Mouse (Mus musculus): ENCODE results near the gene Tenm3. TPM values are rescaled to one million over a fixed set of nuclear protein-coding genes. Genes with fewer than 3 reads are reported as not detected.

Gene Tenm3
- polyA plus RNA-seq (2015; fragmentation: Nextera tagmentation; extraction: Ambion mirVana) = 4.7 and 5.6 TPM in 2 replicates

GRCm38 (mm10) chr8:48843931-48844285 lies at the start of gene Tenm3:
Tenm3 (minus strand) TSS chr8:48843951.
- H3K9me3 ChIP-seq (ENCODE audit: low read length) = no peaks in the 10 kb centered on the region
- DNase-seq (peak; percentile 60), ATAC-seq (peak; percentile 86)
- peaks cover 3% of the 10 kb centered on the region; the same call in 1 of the 2 replicates for H3K4me1 ChIP-seq (ENCODE audit: insufficient read depth)
- H3K36me3 ChIP-seq (replicated peaks; ENCODE audit: insufficient read depth, low read length) = no peaks in the 10 kb centered on the region
- H3K4me3 ChIP-seq (ENCODE audit: low read depth, low read length) = peak within 1 kb of the TSS; percentile 70
- TF ChIP-seq EP300 (IDR thresholded peaks at IDR 0.05; ENCODE audit: low read depth) = no peak
- TF ChIP-seq CTCF (IDR thresholded peaks at IDR 0.05; ENCODE audit: low read depth) = no peak
- H3K9ac ChIP-seq (replicated peaks) = peak within 1 kb of the TSS; percentile 65
- under 1% methylated on average over 19 of the region's 19 CpGs for WGBS (ENCODE audit: insufficient replicate concordance)
- H3K27ac ChIP-seq (ENCODE audit: low read depth) = peak within 1 kb of the TSS; percentile 76
- H3K27me3 ChIP-seq (ENCODE audit: insufficient read depth, low read length) = 0 out of 2 replicates have a peak, but pooled peaks cover 25% of the 10 kb centered on the region
- H3K4me2 ChIP-seq (ENCODE audit: low read depth, low read length) = peak within 1 kb of the TSS; percentile 74

GRCm38 (mm10) chr8:48890216-48890765 lies 46.5 kb upstream of the Tenm3 start:
- H3K4me2 ChIP-seq (ENCODE audit: low read depth, low read length) = no peak overlapping the region
- no peaks in the 10 kb centered on the region for H3K36me3 ChIP-seq (replicated peaks; ENCODE audit: insufficient read depth, low read length)
- DNase-seq = no peak
- no peak for TF ChIP-seq EP300 (IDR thresholded peaks at IDR 0.05; ENCODE audit: low read depth)
- TF ChIP-seq CTCF (IDR thresholded peaks at IDR 0.05; ENCODE audit: low read depth) = no peak
- no peak overlapping the region for H3K27ac ChIP-seq (ENCODE audit: low read depth)
- WGBS (ENCODE audit: insufficient replicate concordance) = 70% methylated on average over 7 of the region's 7 CpGs
- no peaks in the 10 kb centered on the region for H3K27me3 ChIP-seq (ENCODE audit: insufficient read depth, low read length)
- H3K4me1 ChIP-seq (ENCODE audit: insufficient read depth) = no peaks in the 10 kb centered on the region
- no peak overlapping the region for H3K4me3 ChIP-seq (ENCODE audit: low read depth, low read length)
- H3K9ac ChIP-seq (replicated peaks) = no peak overlapping the region
- no peak for ATAC-seq
- no peaks in the 10 kb centered on the region for H3K9me3 ChIP-seq (ENCODE audit: low read length)

- H3K27ac ChIP-seq (ENCODE audit: low read depth) = no peak overlapping the region
- no peaks in the 10 kb centered on the region for H3K27me3 ChIP-seq (ENCODE audit: insufficient read depth, low read length)
- H3K9ac ChIP-seq (replicated peaks) = no peak overlapping the region
- no peak overlapping the region for H3K4me3 ChIP-seq (ENCODE audit: low read depth, low read length)
- DNase-seq (no peak), ATAC-seq (no peak)
- 77% methylated on average over 4 of the region's 4 CpGs for WGBS (ENCODE audit: insufficient replicate concordance)
- H3K36me3 ChIP-seq (replicated peaks; ENCODE audit: insufficient read depth, low read length) = no peaks in the 10 kb centered on the region
- no peaks in the 10 kb centered on the region for H3K9me3 ChIP-seq (ENCODE audit: low read length)
- TF ChIP-seq CTCF (IDR thresholded peaks at IDR 0.05; ENCODE audit: low read depth) (no peak), EP300 (IDR thresholded peaks at IDR 0.05; ENCODE audit: low read depth) (no peak)
- H3K4me1 ChIP-seq (ENCODE audit: insufficient read depth) = no peaks in the 10 kb centered on the region
- H3K4me2 ChIP-seq (ENCODE audit: low read depth, low read length) = no peak overlapping the region
Observed at GRCm38 (mm10) chr8:48884270-48884669, 40.5 kb upstream of the Tenm3 start.

GRCm38 (mm10) chr8:48880585-48880984 lies 36.8 kb upstream of the Tenm3 start:
- TF ChIP-seq EP300 (IDR thresholded peaks at IDR 0.05; ENCODE audit: low read depth) = no peak
- TF ChIP-seq CTCF (IDR thresholded peaks at IDR 0.05; ENCODE audit: low read depth) = no peak
- Histone ChIP-seq H3K4me1 (ENCODE audit: insufficient read depth) (no peaks in the 10 kb centered on the region), H3K27ac (ENCODE audit: low read depth) (no peak overlapping the region), H3K9ac (replicated peaks) (no peak overlapping the region), H3K9me3 (ENCODE audit: low read length) (no peaks in the 10 kb centered on the region), H3K36me3 (replicated peaks; ENCODE audit: insufficient read depth, low read length) (no peaks in the 10 kb centered on the region), H3K4me3 (ENCODE audit: low read depth, low read length) (no peak overlapping the region), H3K27me3 (ENCODE audit: insufficient read depth, low read length) (no peaks in the 10 kb centered on the region), H3K4me2 (ENCODE audit: low read depth, low read length) (no peak overlapping the region)
- no peak for ATAC-seq
- DNase-seq = no peak
- 77% methylated on average over 5 of the region's 5 CpGs for WGBS (ENCODE audit: insufficient replicate concordance)

GRCm38 (mm10) chr8:48865972-48866371 lies 22.2 kb upstream of the Tenm3 start:
- Histone ChIP-seq H3K9me3 (ENCODE audit: low read length) (no peaks in the 10 kb centered on the region), H3K4me2 (ENCODE audit: low read depth, low read length) (0 out of 2 replicates have a peak overlapping the region, but pooled peaks have one; percentile 18), H3K4me1 (ENCODE audit: insufficient read depth) (no peaks in the 10 kb centered on the region), H3K27ac (ENCODE audit: low read depth) (peak overlapping the region; percentile 60; the same call in 1 of the 2 replicates), H3K27me3 (ENCODE audit: insufficient read depth, low read length) (no peaks in the 10 kb centered on the region), H3K36me3 (replicated peaks; ENCODE audit: insufficient read depth, low read length) (no peaks in the 10 kb centered on the region), H3K4me3 (ENCODE audit: low read depth, low read length) (no peak overlapping the region), H3K9ac (replicated peaks) (no peak overlapping the region)
- WGBS (ENCODE audit: insufficient replicate concordance) = 64% methylated on average over 5 of the region's 5 CpGs
- TF ChIP-seq EP300 (IDR thresholded peaks at IDR 0.05; ENCODE audit: low read depth) = no peak
- no peak for TF ChIP-seq CTCF (IDR thresholded peaks at IDR 0.05; ENCODE audit: low read depth)
- ATAC-seq (peak; percentile 40; the same call in 1 of the 2 replicates), DNase-seq (no peak)

GRCm38 (mm10) chr8:48865485-48865884 lies 21.7 kb upstream of the Tenm3 start:
- no peak overlapping the region for H3K4me2 ChIP-seq (ENCODE audit: low read depth, low read length)
- peak; percentile 99 for ATAC-seq
- no peaks in the 10 kb centered on the region for H3K27me3 ChIP-seq (ENCODE audit: insufficient read depth, low read length)
- 51% methylated on average over 4 of the region's 4 CpGs for WGBS (ENCODE audit: insufficient replicate concordance)
- H3K9ac ChIP-seq (replicated peaks) = no peak overlapping the region
- no peaks in the 10 kb centered on the region for H3K4me1 ChIP-seq (ENCODE audit: insufficient read depth)
- H3K36me3 ChIP-seq (replicated peaks; ENCODE audit: insufficient read depth, low read length) = no peaks in the 10 kb centered on the region
- H3K9me3 ChIP-seq (ENCODE audit: low read length) = no peaks in the 10 kb centered on the region
- H3K27ac ChIP-seq (ENCODE audit: low read depth) = peak overlapping the region; percentile 60; the same call in 1 of the 2 replicates
- H3K4me3 ChIP-seq (ENCODE audit: low read depth, low read length) = no peak overlapping the region
- DNase-seq = peak; percentile 19
- 0 out of 2 replicates have a peak, but pooled peaks have one; percentile 20 for TF ChIP-seq EP300 (IDR thresholded peaks at IDR 0.05; ENCODE audit: low read depth)
- TF ChIP-seq CTCF (IDR thresholded peaks at IDR 0.05; ENCODE audit: low read depth) = no peak

Measured in liver, postnatal 0 days (tissue).